Mouse (Mus musculus): ENCODE results near the gene B4gat1.

GRCm38 (mm10) chr19:5073518-5073917, 34.9 kb downstream of the B4gat1 start:
- TF ChIP-seq ZMIZ1 (IDR thresholded peaks at IDR 0.05; ENCODE audit: low read depth, low read length) = no peak
- no peak for TF ChIP-seq POLR2A (IDR thresholded peaks at IDR 0.05; ENCODE audit: control insufficient read depth in 1 of 2, insufficient read depth in 1 of 2, low read depth in 1 of 2, low read length in 2 of 2, poor library complexity in 1 of 2)
- no peak for TF ChIP-seq CTCF (IDR thresholded peaks at IDR 0.05 in 2 of 3, conservative IDR thresholded peaks at IDR 0.05 in 1 of 3; ENCODE audit: control insufficient read depth in 1 of 3, insufficient read depth in 1 of 3, low read depth in 2 of 3, low read length in 3 of 3, poor library complexity in 1 of 3, severe bottlenecking in 1 of 3)
- TF ChIP-seq SMC3 (IDR thresholded peaks at IDR 0.05; ENCODE audit: low read depth, low read length) = no peak
- TF ChIP-seq CHD2 (IDR thresholded peaks at IDR 0.05; ENCODE audit: low read length) = no peak
- no peak for TF ChIP-seq GABPA (IDR thresholded peaks at IDR 0.05; ENCODE audit: low read depth, low read length)

All from MEL (cell line).